Mouse (Mus musculus) layer of hippocampus, adult 6 months (tissue): ENCODE results near the gene Ccdc8. TPM values are rescaled to one million over a fixed set of nuclear protein-coding genes. Genes with fewer than 3 reads are reported as not detected.

Experiments
- long read RNA-seq, 2 experiments: library from polyadenylated mRNA; unstranded; transcript quantifications; one replicate each; pipeline ENCODE4 v2.0.0; 2019 to 2020
- polyA plus RNA-seq: library from polyadenylated mRNA; unstranded; fragments of <200 nt; fragmentation: Nextera tagmentation; gene quantifications from 2 replicates; pipeline ENCODE4 v1.2.3, GENCODE M21; 2021

Ccdc8 gene
- polyA plus RNA-seq = 0.35 and 0.38 TPM in 2 replicates
- long read RNA-seq, experiment 1, full-length matches to known transcripts = 1 of 1 reads
- long read RNA-seq, experiment 1, partial matches to known transcripts = 0 of 1 reads
- long read RNA-seq, experiment 1, other reads (novel, unspliced or antisense) = 0 of 1 reads
- long read RNA-seq, experiment 2, full-length matches to known transcripts = 4 of 4 reads
- long read RNA-seq, experiment 2, partial matches to known transcripts = 0 of 4 reads
- long read RNA-seq, experiment 2, other reads (novel, unspliced or antisense) = 0 of 4 reads

GRCm38 (mm10) chr7:16992451-16992807 lies at the start of gene Ccdc8:
Ccdc8 (plus strand) TSS chr7:16992708.

DNA sequence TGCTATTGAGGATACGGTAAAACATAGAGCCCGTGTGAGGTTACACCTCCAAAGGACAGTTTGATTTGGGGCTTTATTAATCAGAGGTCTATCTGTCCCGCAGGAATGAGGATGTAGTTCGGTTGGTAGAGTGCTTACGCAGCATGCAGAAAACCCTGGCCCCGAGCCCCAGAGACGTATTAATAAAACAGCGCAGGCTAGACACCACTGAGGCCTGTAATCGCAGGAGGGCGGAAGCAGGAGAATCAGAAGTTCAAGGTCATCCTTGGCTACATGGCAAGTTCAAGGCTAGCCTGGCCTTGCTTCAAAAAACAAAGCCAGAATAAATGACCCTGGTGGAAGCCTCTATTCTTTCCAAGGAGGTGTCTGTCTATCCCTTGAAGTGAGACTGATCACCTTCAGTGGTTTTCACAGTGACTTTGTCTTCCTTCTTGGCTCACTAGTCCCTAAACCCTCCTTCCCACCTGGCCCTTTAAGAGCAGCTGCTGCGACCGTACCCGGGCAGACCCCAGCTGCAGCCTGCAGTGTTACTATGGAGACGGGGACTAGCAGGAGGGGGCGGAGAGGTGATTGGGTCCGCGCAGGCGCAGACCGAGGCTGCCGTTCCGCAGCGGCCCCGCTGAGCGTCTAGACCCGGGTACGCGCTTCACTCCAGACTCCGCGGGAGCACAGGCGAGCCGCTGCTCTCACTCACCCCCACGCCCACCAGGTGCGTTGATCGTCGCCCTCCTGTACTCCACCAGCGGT lies 48.3 kb upstream of the Ccdc8 start, which contains the start of gene Pnmal2:
Pnmal2 (plus strand) TSS at position 622 of the 747 bp plus-strand sequence.

GRCm38 (mm10) chr7:16959539-16960187 lies 32.8 kb upstream of the Ccdc8 start, which contains the start of gene Pnmal1:
Pnmal1 (plus strand) TSS chr7:16959679.

GRCm38 (mm10) chr7:16982859-16983568 lies 9.5 kb upstream of the Ccdc8 start, which contains the start of gene Gm42372:
Gm42372 (plus strand) TSS chr7:16983086.

DNA sequence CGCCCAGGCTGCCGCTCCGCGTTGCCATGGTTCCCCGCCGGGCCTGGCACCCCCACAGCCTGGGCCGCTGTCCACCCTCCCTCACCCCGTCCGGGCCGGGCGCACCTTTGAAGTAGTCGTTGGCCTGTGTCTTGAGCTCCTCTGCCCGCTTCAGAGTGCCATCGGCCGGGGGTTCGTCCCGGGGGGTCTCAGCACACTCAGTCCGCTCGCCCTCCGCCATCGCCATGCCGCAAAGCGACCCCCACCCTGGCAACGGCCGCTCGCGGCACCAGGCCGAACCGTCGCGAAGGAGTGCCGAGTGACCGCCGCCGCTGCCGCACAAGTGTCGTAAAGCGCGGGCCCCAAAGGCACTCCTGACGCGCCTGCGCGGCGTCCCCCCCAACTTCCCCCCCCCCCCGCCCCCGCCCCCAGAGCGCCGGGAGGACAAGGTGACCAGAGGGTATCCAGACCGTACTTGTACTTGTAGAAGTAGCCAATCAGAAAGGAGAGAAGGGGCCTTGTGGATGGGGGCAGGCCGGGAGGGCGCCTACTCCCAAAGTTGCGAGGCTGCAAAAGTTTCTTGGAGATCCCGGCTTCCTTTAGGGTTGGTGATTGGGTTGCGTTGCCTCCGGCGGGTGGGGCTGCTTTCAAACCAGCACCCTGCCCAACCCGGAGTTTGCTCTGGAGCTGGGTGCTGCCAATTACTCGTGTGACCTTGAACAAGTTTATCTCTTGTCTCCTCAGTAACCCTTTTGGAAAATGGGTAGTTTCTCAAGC lies 35.3 kb downstream of the Ccdc8 start, which contains the start of gene Ppp5c:
Ppp5c (minus strand) TSS at position 337 of the 756 bp plus-strand sequence.

Other genes with a start within 250 kb of the Ccdc8 start
- gene Slc1a5, start 211.4 kb upstream of the Ccdc8 start, polyA plus RNA-seq = 0.74 and 1.3 TPM in 2 replicates
- gene Strn4, start 176.8 kb upstream of the Ccdc8 start, polyA plus RNA-seq = 50.3 and 63.2 TPM in 2 replicates
- gene Fkrp, start 176.0 kb upstream of the Ccdc8 start, polyA plus RNA-seq = 20.2 and 23.1 TPM in 2 replicates
- gene Prkd2, start 149.8 kb upstream of the Ccdc8 start, polyA plus RNA-seq = 0.85 and 0.94 TPM in 2 replicates
- gene Dact3, start 117.4 kb upstream of the Ccdc8 start, polyA plus RNA-seq = 9.3 and 10.3 TPM in 2 replicates
- 4.5 and 5.7 TPM in 2 replicates for gene Gng8, start 100.9 kb upstream of the Ccdc8 start, polyA plus RNA-seq
- gene Ptgir, start 86.2 kb upstream of the Ccdc8 start, polyA plus RNA-seq = 0.05 and 0.08 TPM in 2 replicates
- gene Calm3, start 68.6 kb upstream of the Ccdc8 start, polyA plus RNA-seq = 493 and 510 TPM in 2 replicates
- 112 and 113 TPM in 2 replicates for gene Pnmal2, start 48.0 kb upstream of the Ccdc8 start, polyA plus RNA-seq
- 64.1 and 64.5 TPM in 2 replicates for gene Pnmal1, start 33.0 kb upstream of the Ccdc8 start, polyA plus RNA-seq
- gene Gm42372, start 9.6 kb upstream of the Ccdc8 start, polyA plus RNA-seq = 9.1 and 9.2 TPM in 2 replicates
- gene Ppp5c, start 35.2 kb downstream of the Ccdc8 start, polyA plus RNA-seq = 126 and 137 TPM in 2 replicates
- gene Hif3a, start 69.7 kb downstream of the Ccdc8 start, polyA plus RNA-seq = 0.30 and 0.78 TPM in 2 replicates
- gene Psg16, start 81.3 kb downstream of the Ccdc8 start, polyA plus RNA-seq = 1.9 and 2.7 TPM in 2 replicates
- not detected in 2 replicates for gene Ceacam3, start 157.6 kb downstream of the Ccdc8 start, polyA plus RNA-seq
- not detected in 2 replicates for gene Psg29, start 210.8 kb downstream of the Ccdc8 start, polyA plus RNA-seq